Mouse (Mus musculus) ES-E14 (cell line): ENCODE measurements at regions not wholly inside any gene's neighbourhood (a gene's known extent, or its start where the extent isn't known, plus 50 kb on each side); places are given as distances from the start of the nearest gene placed in this dataset.

ENCODE experiments used
- CHD2 ChIP-seq: IDR thresholded peaks from 2 replicates; pipeline ENCODE4 v1.6.1; 2014; ENCODE audit warnings: mild to moderate bottlenecking, low read depth, low read length, inconsistent platforms
- HCFC1 ChIP-seq: IDR thresholded peaks from 2 replicates; pipeline ENCODE4 v1.6.1; 2012; ENCODE audit warnings: low read length, inconsistent platforms, borderline replicate concordance; ENCODE audit not compliant: insufficient read depth
- MAFK ChIP-seq: IDR thresholded peaks from 2 replicates; pipeline ENCODE4 v1.6.1; 2014; ENCODE audit warnings: mild to moderate bottlenecking, low read depth, low read length, inconsistent platforms; ENCODE audit not compliant: insufficient read depth
- ZC3H11A ChIP-seq: IDR thresholded peaks from 2 replicates; pipeline ENCODE4 v1.6.1; 2012; ENCODE audit warnings: low read depth, mild to moderate bottlenecking, inconsistent platforms, low read length, borderline replicate concordance

DNA sequence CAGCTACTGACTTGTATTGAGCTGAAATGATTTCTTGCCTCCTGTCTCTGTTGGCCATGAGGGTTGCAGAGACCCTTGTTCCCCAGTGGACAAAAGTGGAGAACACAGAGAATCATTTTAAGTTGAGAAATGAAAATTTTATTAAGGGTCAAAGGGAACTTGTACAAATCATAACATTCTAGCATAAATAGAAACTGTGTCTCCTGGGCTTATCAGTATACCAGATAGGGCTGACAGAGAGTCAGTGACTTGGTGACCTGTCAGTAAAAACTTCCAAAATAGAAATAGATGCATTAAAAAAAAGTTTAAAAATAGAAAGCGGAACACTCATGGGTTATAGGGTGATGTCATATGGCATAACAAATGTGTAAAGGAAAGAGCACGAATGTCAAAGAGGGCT, 117.9 kb downstream of the Thbs2 start:
- TF ChIP-seq ZC3H11A (no peak), MAFK (no peak), HCFC1 (no peak), CHD2 (no peak)
